ENCODE assay signal across 12 mouse cellular contexts in the genomic region with DNA sequence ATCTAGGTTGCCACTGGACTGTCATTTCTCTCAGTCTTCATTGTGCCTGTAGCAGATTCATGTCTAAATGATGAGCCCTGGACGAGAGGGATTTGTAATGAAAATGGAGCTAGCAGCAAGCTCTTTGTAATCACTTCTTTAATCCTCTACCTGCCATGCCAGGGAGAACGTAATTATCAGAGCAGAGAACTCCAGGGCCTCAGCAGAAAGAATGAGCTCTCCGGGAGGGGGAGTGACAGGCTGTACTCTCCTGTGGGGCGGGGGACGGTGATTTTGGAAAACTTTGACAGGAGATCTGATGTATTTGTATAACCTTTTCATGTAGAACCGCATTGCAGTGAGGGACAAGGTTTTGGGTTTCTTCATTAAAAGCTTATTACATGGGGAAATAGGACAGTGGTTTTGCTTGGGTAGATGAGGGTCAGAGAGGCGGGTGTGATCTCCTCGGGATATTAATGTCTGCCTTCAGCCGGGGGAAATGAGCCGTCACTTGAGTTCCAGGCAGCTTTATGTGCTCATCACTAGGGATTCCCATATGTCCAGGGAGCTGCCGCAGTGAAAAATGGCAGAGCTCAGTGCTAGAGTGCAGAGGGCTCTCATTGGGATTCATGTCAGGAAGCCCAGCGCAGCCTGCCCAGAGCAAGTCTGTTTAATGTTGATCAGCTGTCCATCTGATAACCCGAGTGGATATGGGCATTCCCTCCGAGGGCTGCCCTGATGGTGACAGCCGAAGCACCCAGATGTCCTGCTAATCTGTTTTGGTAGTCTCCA.
DNase-seq lines count a peak whose midpoint lies in the region; ATAC-seq and TF ChIP-seq lines count a peak whose summit lies in the region.
"Had no signal": no experiment of that assay in that cellular context is flagged by ENCODE, and none has a peak within 500 bp of the region (broad histone marks: within the 10 kb centered on the region; RNA-seq: fewer than 3 reads in every experiment).

No protein-coding gene starts in this region.

- H3K4me1 ChIP-seq in lung, embryonic 14.5 days (ENCODE audit: insufficient read depth): peaks cover 5% of the 10 kb centered on the region; the same call in 1 of the 2 replicates
- H3K4me1 ChIP-seq in forebrain, embryonic 12.5 days: peaks cover 24% of the 10 kb centered on the region

- no peak overlapping the region for H3K4me2 ChIP-seq in lung, embryonic 14.5 days
- peak overlapping the region; percentile 17; the same call in 1 of the 2 replicates for H3K4me2 ChIP-seq in forebrain, embryonic 12.5 days
- H3K4me2 ChIP-seq: embryonic facial prominence, embryonic 13.5 days; liver, embryonic 11.5 days had no signal

- no peaks in the 10 kb centered on the region for H3K36me3 ChIP-seq in lung, embryonic 14.5 days (ENCODE audit: insufficient read depth)
- no peaks in the 10 kb centered on the region for H3K36me3 ChIP-seq in forebrain, embryonic 12.5 days (replicated peaks)
- H3K36me3 ChIP-seq: embryonic facial prominence, embryonic 13.5 days; heart, embryonic 10.5 days had no signal

- WGBS in lung, embryonic 14.5 days: 28% methylated on average over 15 of the region's 15 CpGs
- whole genome bisulfite sequencing in forebrain, embryonic 12.5 days: 25% methylated on average over 15 of the region's 15 CpGs

- H3K4me3 ChIP-seq in lung, embryonic 14.5 days (ENCODE audit: low read depth, low read length): no peak overlapping the region
- no peak overlapping the region for H3K4me3 ChIP-seq in forebrain, embryonic 12.5 days (replicated peaks)
- H3K4me3 ChIP-seq: embryonic facial prominence, embryonic 13.5 days; heart, embryonic 10.5 days; myocyte had no signal

- no peaks in the 10 kb centered on the region for H3K27me3 ChIP-seq in lung, embryonic 14.5 days (ENCODE audit: insufficient read depth, low read length)
- no peaks in the 10 kb centered on the region for H3K27me3 ChIP-seq in forebrain, embryonic 12.5 days
- H3K27me3 ChIP-seq: embryonic facial prominence, embryonic 13.5 days had no signal

- 0 out of 2 replicates have a peak, but pooled peaks have one; percentile 41 for ATAC-seq in lung, embryonic 14.5 days (ENCODE audit: insufficient read depth)
- ATAC-seq in forebrain, embryonic 12.5 days (ENCODE audit: low FRiP score): peak; percentile 83

- no peak overlapping the region for H3K9ac ChIP-seq in lung, embryonic 14.5 days
- no peak overlapping the region for H3K9ac ChIP-seq in forebrain, embryonic 12.5 days
- H3K9ac ChIP-seq: embryonic facial prominence, embryonic 13.5 days had no signal

- peak; percentile 54 for DNase-seq in lung, embryonic 14.5 days
- DNase-seq in lung, postnatal 14 days: no peak
- peak; percentile 77 for DNase-seq in mesoderm, embryonic 11.5 days (ENCODE audit: low read depth, low spot score)
- peak; percentile 42 for DNase-seq in yolk sac, embryonic 10.5 days (ENCODE audit: low spot score)
- DNase-seq in thymus, postnatal 14 days: no peak
- no peak for DNase-seq in right cerebral cortex, postnatal 10 days (ENCODE audit: low spot score in 2 of 2)
- DNase-seq: adrenal gland, postnatal 36 days had no signal

- TF ChIP-seq CTCF in lung, embryonic 14.5 days (IDR thresholded peaks at IDR 0.05; ENCODE audit: low read depth): no peak

- H3K27ac ChIP-seq in lung, embryonic 14.5 days (ENCODE audit: low read depth): no peak overlapping the region
- peak overlapping the region; percentile 76 for H3K27ac ChIP-seq in forebrain, embryonic 12.5 days
- H3K27ac ChIP-seq: embryonic facial prominence, embryonic 13.5 days; heart, embryonic 10.5 days had no signal

- H3K9me3 ChIP-seq in lung, embryonic 14.5 days (ENCODE audit: low read depth, low read length): no peaks in the 10 kb centered on the region
- no peaks in the 10 kb centered on the region for H3K9me3 ChIP-seq in forebrain, embryonic 12.5 days
- H3K9me3 ChIP-seq: embryonic facial prominence, embryonic 13.5 days; heart, embryonic 10.5 days had no signal

Comparison
In these comparisons a context has a peak if more than half of its experiments do, and no peak if none do; other contexts are left out.
1. DNase-seq: peak in lung, embryonic 14.5 days (single experiment), mesoderm, embryonic 11.5 days (single experiment) and yolk sac, embryonic 10.5 days (single experiment); none in lung, postnatal 14 days (single experiment), thymus, postnatal 14 days (single experiment) and right cerebral cortex, postnatal 10 days (0 of 2).